Mouse (Mus musculus) urinary bladder, postnatal 14 days (tissue): ENCODE measurements around the gene Rpl21.
"Not testable (repeated sequence)": the region's sequence is repeated elsewhere in the genome, so short reads cannot be mapped to it uniquely, and the experiment has no call there.

Source experiments
- DNase-seq: peaks from one replicate; pipeline ENCODE4 v3.0.0; 2021; ENCODE audit warnings: low spot score

The Rpl21 gene

DNA sequence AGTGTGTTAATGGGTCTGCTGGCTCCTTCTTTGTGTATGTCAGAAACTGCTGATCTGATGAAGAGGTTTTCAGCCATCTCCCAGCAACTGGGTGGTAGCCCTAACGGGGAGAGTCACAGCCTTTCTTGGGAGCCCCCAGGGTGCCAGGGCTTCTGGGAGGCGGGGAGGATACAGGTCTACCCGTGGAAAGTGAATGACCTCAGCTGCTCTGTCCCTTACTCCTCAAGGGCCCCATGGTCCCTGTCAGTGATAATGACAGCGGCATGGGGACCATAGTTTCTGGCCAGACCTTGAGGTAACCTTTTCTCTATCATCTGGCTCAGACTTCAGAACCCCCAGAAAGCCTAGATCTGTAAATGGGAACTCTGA lies 35.2 kb downstream of the Rpl21 start:
- DNase-seq = no peak

DNA sequence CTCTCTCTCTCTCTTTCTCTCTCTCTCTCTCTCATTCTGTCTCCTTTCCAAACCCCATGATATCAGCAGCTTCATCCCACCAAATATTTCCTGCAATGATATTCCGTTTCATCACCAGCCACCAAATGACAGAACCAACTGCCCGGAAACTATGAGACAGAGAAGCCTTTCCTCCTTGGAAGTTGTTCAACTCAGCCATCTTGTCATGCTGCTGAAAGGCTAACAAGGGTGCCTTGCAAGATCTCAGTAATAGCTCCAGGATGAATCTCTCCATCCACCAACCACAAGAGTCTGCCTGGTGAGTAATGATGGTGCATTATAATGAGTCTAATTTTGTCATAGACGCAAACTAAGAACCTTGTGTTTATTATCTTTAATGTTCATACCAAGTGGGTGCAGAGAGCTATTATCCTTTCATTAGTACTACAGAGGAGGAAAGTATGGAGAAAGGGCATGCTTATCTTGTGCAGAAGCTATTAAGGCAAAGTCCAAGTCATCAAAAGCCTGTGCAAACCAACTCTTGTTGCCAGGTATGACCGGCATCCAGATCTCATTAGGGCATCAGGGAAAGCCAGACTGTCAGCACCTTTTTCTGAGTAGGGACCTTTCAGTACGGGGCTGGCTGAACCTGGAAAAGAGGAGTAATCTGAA lies 40.4 kb downstream of the Rpl21 start:
- no peak for DNase-seq

DNA sequence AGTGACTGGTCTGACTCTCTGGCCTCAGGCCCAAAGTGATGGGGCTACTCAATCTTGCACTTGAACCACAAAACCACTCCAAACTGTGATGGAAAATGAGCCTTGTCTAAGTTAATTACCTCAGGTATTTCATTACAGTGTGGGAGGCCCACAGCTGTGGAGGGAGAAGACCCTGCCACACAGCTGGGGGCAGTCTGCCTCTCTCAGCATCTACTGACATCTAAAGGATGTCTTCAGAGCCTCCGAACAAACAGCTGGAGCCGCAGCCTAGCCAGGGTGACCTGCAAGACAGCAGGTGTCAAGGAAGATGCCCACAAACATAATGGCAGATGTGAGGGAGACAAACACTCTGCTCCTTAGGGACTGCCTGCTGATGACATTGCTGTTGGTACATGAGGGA lies 43.3 kb downstream of the Rpl21 start:
- DNase-seq = no peak

DNA sequence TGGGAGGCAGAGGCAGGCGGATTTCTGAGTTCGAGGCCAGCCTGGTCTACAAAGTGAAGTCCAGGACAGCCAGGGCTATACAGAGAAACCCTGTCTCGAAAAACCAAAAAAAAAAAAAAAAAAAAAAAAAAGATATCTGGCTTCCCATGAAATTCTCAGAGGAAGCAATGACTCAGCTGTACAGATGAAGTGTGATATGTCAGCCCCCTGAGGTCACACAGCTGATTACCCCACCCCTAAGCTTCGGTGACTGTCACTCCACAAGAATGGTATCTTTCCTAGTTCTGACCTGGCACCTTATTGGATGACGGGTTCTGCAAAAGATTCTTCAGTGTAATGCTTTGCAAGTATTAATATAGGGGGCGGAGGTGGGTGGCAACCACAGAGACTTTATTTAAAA lies 45.2 kb downstream of the Rpl21 start:
- not testable (repeated sequence) for DNase-seq

DNA sequence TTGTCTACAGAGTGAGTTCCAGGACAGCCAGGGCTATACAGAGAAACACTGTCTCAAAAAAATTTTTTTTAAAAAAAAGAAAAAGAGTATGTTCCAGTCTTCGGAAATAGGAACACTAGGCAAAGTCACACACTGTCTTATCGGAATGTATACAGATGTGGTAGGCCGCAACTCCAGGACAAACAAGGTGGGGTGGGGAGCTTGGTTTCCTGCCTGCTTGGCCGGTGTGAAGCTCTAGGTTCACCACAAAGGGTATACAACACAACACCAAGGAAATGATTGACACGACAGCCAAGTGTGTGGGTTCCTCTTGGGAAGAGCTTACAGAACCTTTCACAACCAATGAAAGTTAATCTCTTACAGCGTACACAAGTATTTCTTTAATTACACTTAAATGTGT lies 49.6 kb downstream of the Rpl21 start:
- no peak for DNase-seq

DNA sequence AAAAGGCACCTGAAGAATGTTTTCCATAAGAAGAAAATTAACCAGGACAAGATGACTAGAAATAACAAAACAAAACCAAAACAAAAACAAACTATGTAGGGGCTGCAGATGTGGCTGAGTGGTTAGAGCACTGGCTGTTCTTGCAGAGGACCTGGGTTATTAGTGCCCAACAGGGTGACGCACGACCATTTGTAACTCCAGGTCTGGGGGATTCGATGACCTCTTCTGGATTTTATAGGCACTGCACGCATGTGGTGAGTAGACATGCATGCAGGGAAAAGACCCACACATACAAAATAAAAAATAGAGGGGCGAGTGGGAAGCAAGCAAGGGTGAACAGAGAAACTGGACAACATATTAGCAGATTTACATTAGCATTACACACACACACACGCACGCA lies 50.4 kb downstream of the Rpl21 start:
- no peak for DNase-seq

DNA sequence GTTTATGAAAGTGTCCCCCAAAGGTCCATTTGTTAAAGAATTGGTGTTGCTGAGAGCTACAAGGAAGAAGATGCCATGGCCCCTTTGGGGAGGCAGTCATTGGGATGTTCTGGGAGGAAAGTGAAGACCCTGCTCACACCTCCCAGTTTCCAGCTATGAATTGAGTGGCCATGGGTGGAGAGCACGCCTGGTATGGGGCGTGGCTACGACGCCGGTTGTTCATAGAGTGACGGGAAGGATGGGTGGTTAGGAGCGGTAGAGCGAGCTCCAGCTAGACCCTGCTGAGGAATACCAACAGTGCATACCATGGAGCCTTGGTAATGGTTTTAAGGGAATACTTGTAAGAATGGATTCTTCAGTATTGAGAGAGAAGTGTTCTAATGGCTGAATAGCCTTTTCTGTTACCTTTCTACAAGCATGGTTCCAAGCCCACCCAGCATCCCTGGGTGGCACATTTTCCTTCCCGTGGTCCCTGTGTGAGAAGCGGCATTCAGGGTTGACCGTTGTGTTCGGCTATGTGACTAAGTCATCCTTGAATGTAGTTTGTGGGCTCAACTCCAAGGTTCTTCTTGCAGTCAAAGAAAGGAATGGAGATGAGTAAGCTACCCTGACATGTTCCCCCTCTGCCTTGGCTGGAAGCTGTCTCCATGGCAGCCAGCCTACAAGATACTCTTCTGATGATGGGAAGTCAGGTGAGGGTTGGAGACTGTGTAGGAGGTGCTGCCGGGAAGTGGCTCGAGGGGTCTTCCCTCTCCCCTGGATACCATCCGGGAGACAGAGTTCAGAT lies 51.0 kb downstream of the Rpl21 start:
- no peak for DNase-seq
